Mouse (Mus musculus) heart, postnatal 0 days (tissue): ENCODE measurements around the gene Fosl1.

ENCODE experiments used
- CTCF ChIP-seq: IDR thresholded peaks from 2 replicates; pipeline ENCODE4 v1.5.1; 2016; ENCODE audit warnings: antibody characterized with exemption, control low read depth, low read depth
- EP300 ChIP-seq: IDR thresholded peaks from 2 replicates; pipeline ENCODE4 v1.6.1; 2016; ENCODE audit warnings: antibody characterized with exemption, low read depth

GRCm38 (mm10) chr19:5405924-5406323 is 41.4 kb upstream of the Fosl1 start:
- no peak for TF ChIP-seq CTCF
- TF ChIP-seq EP300: no peak
